Mouse (Mus musculus) kidney, postnatal 0 days (tissue): ENCODE results near the gene Gm10300. TPM values are rescaled to one million over a fixed set of nuclear protein-coding genes. Genes with fewer than 3 reads are reported as not detected.

Experiments used
- ATAC-seq: fragments of 200-750 bp; cut with Nextera tagmentation; replicated peaks from 2 replicates; pipeline ENCODE4 v1.8.0; 2017; ENCODE audit warnings: low read depth, moderate number of reproducible peaks, moderate TSS enrichment, moderate library complexity; ENCODE audit not compliant: low FRiP score
- DNase-seq: peaks from one replicate; pipeline ENCODE4 v3.0.0-alpha.2; 2016; ENCODE audit warnings: low spot score
- H3K27ac ChIP-seq: fragments of 300-500 bp; sonication (generic); 2 replicates; pipeline ENCODE4 v1.5.1; 2014; ENCODE audit warnings: mild to moderate bottlenecking
- H3K27me3 ChIP-seq: fragments of 300-500 bp; sonication (generic); 2 replicates; pipeline ENCODE4 v1.6.1; 2014; ENCODE audit warnings: low read length, mixed read lengths; ENCODE audit not compliant: insufficient read depth
- H3K36me3 ChIP-seq: fragments of 300-500 bp; sonication (generic); 2 replicates; pipeline ENCODE4 v1.6.1; 2014; ENCODE audit warnings: low read length, mixed read lengths; ENCODE audit not compliant: insufficient read depth
- H3K4me1 ChIP-seq: fragments of 300-500 bp; sonication (generic); replicated peaks from 2 replicates; pipeline ENCODE4 v1.6.1; 2014; ENCODE audit warnings: antibody characterized with exemption, low read length, mixed read lengths; ENCODE audit not compliant: insufficient read depth
- H3K4me2 ChIP-seq: fragments of 300-500 bp; sonication (generic); 2 replicates; pipeline ENCODE4 v1.6.1; 2014; ENCODE audit warnings: mild to moderate bottlenecking, low read length, moderate library complexity, mixed read lengths
- H3K4me3 ChIP-seq: fragments of 300-500 bp; sonication (generic); replicated peaks from 2 replicates; pipeline ENCODE4 v1.5.1; 2014; ENCODE audit warnings: low read depth, low read length
- H3K9ac ChIP-seq: fragments of 300-500 bp; sonication (generic); 2 replicates; pipeline ENCODE4 v1.6.1; 2014; ENCODE audit warnings: low read depth, low read length
- H3K9me3 ChIP-seq: fragments of 300-500 bp; sonication (generic); replicated peaks from 2 replicates; pipeline ENCODE4 v1.6.1; 2016; ENCODE audit warnings: low read length, inconsistent platforms, mixed read lengths
- CTCF ChIP-seq: IDR thresholded peaks from 2 replicates; pipeline ENCODE4 v1.5.1; 2016; ENCODE audit warnings: antibody characterized with exemption, low read depth, mild to moderate bottlenecking, moderate library complexity
- WGBS: fragments of 180-500 bp; shearing (Covaris S2); extraction: QIAGEN DNeasy Blood & Tissue Kit; methylation state at CpG from one replicate; pipeline ENCODE4 v1.1.7; 2014; 5-methylcytosine and 5-hydroxymethylcytosine counted together
- polyA plus RNA-seq: library from polyadenylated mRNA; unstranded; fragments of >200 nt; fragmentation: Nextera tagmentation; extraction: Ambion mirVana; gene quantifications from 2 replicates; pipeline ENCODE4 v1.2.1, GENCODE M21; 2015

The Gm10300 gene
- polyA plus RNA-seq: 0.08 and 0.17 TPM in 2 replicates

- 1% methylated on average over 42 of the region's 42 CpGs for WGBS
- no peaks in the 10 kb centered on the region for H3K9me3 ChIP-seq
- H3K27me3 ChIP-seq: no peaks in the 10 kb centered on the region
- H3K4me1 ChIP-seq: 0 out of 2 replicates have a peak, but pooled peaks cover 8% of the 10 kb centered on the region
- no peak for TF ChIP-seq CTCF
- H3K9ac ChIP-seq: peak within 1 kb of the TSS; percentile 82
- DNase-seq: peak; percentile 72
- peak within 1 kb of the TSS; percentile 73 for H3K4me3 ChIP-seq
- no peaks in the 10 kb centered on the region for H3K36me3 ChIP-seq
- peak; percentile 14; the same call in 1 of the 2 replicates for ATAC-seq
- peak within 1 kb of the TSS; percentile 90 for H3K4me2 ChIP-seq
- H3K27ac ChIP-seq: peak within 1 kb of the TSS; percentile 88
Measured at GRCm38 (mm10) chr4:132074077-132074932, at the start of gene Gm10300. TSS of gene Gm10300 (plus strand) at chr4:132074697.

GRCm38 (mm10) chr4:132025264-132025663 lies 49.2 kb upstream of the Gm10300 start:
- Histone ChIP-seq H3K4me1 (no peaks in the 10 kb centered on the region), H3K9ac (no peak overlapping the region), H3K36me3 (no peaks in the 10 kb centered on the region), H3K27ac (no peak overlapping the region), H3K27me3 (no peaks in the 10 kb centered on the region), H3K4me2 (no peak overlapping the region), H3K4me3 (no peak overlapping the region), H3K9me3 (no peaks in the 10 kb centered on the region)
- no peak for ATAC-seq
- DNase-seq: no peak
- WGBS: 80% methylated on average over 2 of the region's 2 CpGs
- no peak for TF ChIP-seq CTCF

- WGBS: 52% methylated on average over 5 of the region's 5 CpGs
- Histone ChIP-seq H3K4me3 (no peak overlapping the region), H3K4me2 (no peak overlapping the region), H3K27ac (no peak overlapping the region), H3K9ac (no peak overlapping the region), H3K9me3 (no peaks in the 10 kb centered on the region), H3K36me3 (no peaks in the 10 kb centered on the region), H3K27me3 (no peaks in the 10 kb centered on the region), H3K4me1 (no peaks in the 10 kb centered on the region)
- TF ChIP-seq CTCF: no peak
- no peak for DNase-seq
- ATAC-seq: no peak
Measured at GRCm38 (mm10) chr4:132025738-132026527, 48.6 kb upstream of the Gm10300 start.

GRCm38 (mm10) chr4:132027167-132027566 lies 47.3 kb upstream of the Gm10300 start:
- H3K36me3 ChIP-seq: no peaks in the 10 kb centered on the region
- no peak overlapping the region for H3K9ac ChIP-seq
- no peak for ATAC-seq
- no peaks in the 10 kb centered on the region for H3K4me1 ChIP-seq
- TF ChIP-seq CTCF: no peak
- no peak for DNase-seq
- H3K27ac ChIP-seq: no peak overlapping the region
- no peak overlapping the region for H3K4me3 ChIP-seq
- H3K4me2 ChIP-seq: no peak overlapping the region
- WGBS: 88% methylated on average over 6 of the region's 6 CpGs
- no peaks in the 10 kb centered on the region for H3K9me3 ChIP-seq
- H3K27me3 ChIP-seq: no peaks in the 10 kb centered on the region

- no peak for TF ChIP-seq CTCF
- no peak overlapping the region for H3K4me2 ChIP-seq
- no peaks in the 10 kb centered on the region for H3K9me3 ChIP-seq
- H3K4me3 ChIP-seq: no peak overlapping the region
- ATAC-seq (no peak), DNase-seq (no peak)
- H3K4me1 ChIP-seq: no peaks in the 10 kb centered on the region
- H3K36me3 ChIP-seq: no peaks in the 10 kb centered on the region
- H3K9ac ChIP-seq: no peak overlapping the region
- 89% methylated on average over 1 of the region's 1 CpGs for WGBS
- H3K27me3 ChIP-seq: no peaks in the 10 kb centered on the region
- H3K27ac ChIP-seq: no peak overlapping the region
Measured at GRCm38 (mm10) chr4:132027806-132028205, 46.7 kb upstream of the Gm10300 start.

GRCm38 (mm10) chr4:132029851-132030741 lies 44.4 kb upstream of the Gm10300 start:
- Histone ChIP-seq H3K36me3 (no peaks in the 10 kb centered on the region), H3K27me3 (no peaks in the 10 kb centered on the region), H3K9ac (no peak overlapping the region), H3K9me3 (no peaks in the 10 kb centered on the region), H3K4me1 (0 out of 2 replicates have a peak, but pooled peaks cover 4% of the 10 kb centered on the region), H3K27ac (no peak overlapping the region), H3K4me3 (no peak overlapping the region), H3K4me2 (no peak overlapping the region)
- DNase-seq: no peak
- no peak for ATAC-seq
- 59% methylated on average over 10 of the region's 10 CpGs for WGBS
- TF ChIP-seq CTCF: no peak
